Mouse (Mus musculus) brain, embryonic 14.5 days (tissue): ENCODE measurements around the gene B830017H08Rik.

Experiments used
- CTCF ChIP-seq: fragments of 200-500 bp; IDR thresholded peaks from 2 replicates; pipeline ENCODE4 v1.5.1; 2012; ENCODE audit warnings: inconsistent platforms, mild to moderate bottlenecking, moderate library complexity, borderline replicate concordance; ENCODE audit not compliant: insufficient read depth, insufficient read length; ENCODE audit errors: extremely low read depth
- POLR2A ChIP-seq: fragments of 200-500 bp; IDR thresholded peaks from 2 replicates; pipeline ENCODE4 v1.6.1; 2012; ENCODE audit warnings: mild to moderate bottlenecking, inconsistent platforms, borderline replicate concordance; ENCODE audit not compliant: poor library complexity, insufficient read depth, insufficient read length, severe bottlenecking; ENCODE audit errors: extremely low read depth

DNA sequence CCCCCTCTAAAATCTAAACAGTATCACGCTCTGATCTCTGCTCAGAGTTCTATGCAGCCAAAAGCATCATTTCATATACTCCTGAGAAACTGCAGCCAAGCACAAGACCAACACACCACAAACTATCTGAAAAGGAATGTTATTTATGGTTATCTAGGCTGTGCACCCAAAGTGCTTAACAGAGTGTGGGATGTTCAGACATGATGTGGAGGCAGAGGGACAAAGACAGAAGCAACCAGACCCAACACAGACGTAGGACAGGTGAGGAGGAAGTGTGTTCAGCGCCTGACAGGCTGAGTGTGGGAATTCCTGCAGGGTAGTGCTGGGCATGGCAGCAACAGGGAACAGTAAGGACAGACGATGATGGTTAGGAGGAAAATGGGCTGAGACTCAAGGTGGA lies 46.6 kb downstream of the B830017H08Rik start:
- TF ChIP-seq CTCF (no peak), POLR2A (no peak)
